Mouse (Mus musculus): ENCODE results near the gene Rcbtb2. TPM values are rescaled to one million over a fixed set of nuclear protein-coding genes. Genes with fewer than 3 reads are reported as not detected.

Gene Rcbtb2
- polyA plus RNA-seq, 1 experiment from 2014 or later, result 145 TPM

DNA sequence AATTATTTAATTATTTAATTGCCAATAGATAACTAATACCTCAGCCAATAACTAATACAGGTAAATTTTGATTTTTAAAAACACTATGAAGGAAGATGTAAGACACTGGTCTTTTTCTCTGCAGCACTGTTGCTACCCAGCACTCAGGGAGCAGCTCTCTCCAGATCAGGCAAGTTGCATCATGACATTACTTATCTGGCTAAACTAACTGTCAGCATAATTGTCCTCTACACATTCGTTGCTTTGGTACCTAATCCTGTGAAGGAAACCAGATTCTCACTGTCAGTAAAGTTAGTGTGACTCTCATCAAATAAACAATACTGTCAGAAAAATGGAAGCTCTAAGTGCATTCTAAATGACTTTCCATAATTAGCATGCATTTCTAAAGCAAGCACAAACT lies 104.0 kb downstream of the Rcbtb2 start:
- H3K4me1 ChIP-seq (replicated peaks; ENCODE audit: control insufficient read depth, insufficient read depth, low read length), result no peaks in the 10 kb centered on the region
- ATAC-seq (ENCODE audit: low FRiP score), result no peak
- no peak overlapping the region for H3K9ac ChIP-seq (ENCODE audit: low read depth, low read length)
- no peak overlapping the region for H3K4me3 ChIP-seq (ENCODE audit: low read depth, low read length)
- H3K27me3 ChIP-seq (ENCODE audit: control insufficient read depth, insufficient read depth, low read length), result no peaks in the 10 kb centered on the region
- no peak overlapping the region for H3K27ac ChIP-seq (ENCODE audit: low read depth, low read length)
- 43% methylated on average over 1 of the region's 1 CpGs for WGBS
- H3K9me3 ChIP-seq (ENCODE audit: control insufficient read depth, low read length), result no peaks in the 10 kb centered on the region
- H3K36me3 ChIP-seq (ENCODE audit: control insufficient read depth, insufficient read depth, low read length), result no peaks in the 10 kb centered on the region
- no peak overlapping the region for H3K4me2 ChIP-seq (replicated peaks; ENCODE audit: low read depth, low read length)
- DNase-seq (ENCODE audit: low spot score), result no peak

DNA sequence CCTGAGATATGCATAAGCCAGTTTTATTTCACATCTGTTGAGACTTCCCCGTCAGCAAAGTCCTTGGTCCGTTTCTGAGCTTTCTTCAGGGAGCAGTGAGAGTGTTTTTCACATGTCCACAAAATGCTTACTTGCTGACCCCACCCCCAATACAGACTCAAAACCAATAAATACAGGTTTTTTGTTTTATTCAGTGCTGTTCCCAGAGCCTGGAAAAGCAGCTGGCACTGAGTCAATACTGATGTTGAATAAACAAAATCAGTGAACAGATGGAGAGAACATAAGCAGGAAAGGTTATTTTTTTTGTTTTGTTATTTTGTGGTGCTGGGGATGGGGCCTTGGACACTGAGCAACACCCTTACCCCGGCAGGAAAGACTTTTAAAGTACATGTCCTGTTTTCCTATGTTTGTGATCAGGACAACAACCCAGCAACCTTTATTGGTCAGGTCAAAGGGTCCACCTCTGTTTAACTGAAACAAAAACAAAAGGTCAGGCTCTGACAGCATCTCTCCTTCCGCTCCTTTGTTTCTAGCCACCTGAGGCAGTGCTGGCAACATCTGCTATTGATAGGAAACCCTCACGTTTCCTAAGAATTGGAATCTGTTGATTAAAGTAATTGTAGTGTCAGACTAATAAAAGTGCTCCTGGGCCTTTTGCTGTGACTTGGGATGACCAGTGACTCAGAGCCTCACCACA lies 108.6 kb downstream of the Rcbtb2 start:
- WGBS, result 27% methylated on average over 5 of the region's 5 CpGs
- Histone ChIP-seq H3K4me2 (replicated peaks; ENCODE audit: low read depth, low read length) (no peak overlapping the region), H3K27me3 (ENCODE audit: control insufficient read depth, insufficient read depth, low read length) (no peaks in the 10 kb centered on the region), H3K4me3 (ENCODE audit: low read depth, low read length) (no peak overlapping the region), H3K9ac (ENCODE audit: low read depth, low read length) (no peak overlapping the region), H3K4me1 (replicated peaks; ENCODE audit: control insufficient read depth, insufficient read depth, low read length) (no peaks in the 10 kb centered on the region), H3K36me3 (ENCODE audit: control insufficient read depth, insufficient read depth, low read length) (no peaks in the 10 kb centered on the region), H3K27ac (ENCODE audit: low read depth, low read length) (no peak overlapping the region), H3K9me3 (ENCODE audit: control insufficient read depth, low read length) (no peaks in the 10 kb centered on the region)
- DNase-seq (ENCODE audit: low spot score) (no peak), ATAC-seq (ENCODE audit: low FRiP score) (no peak)

DNA sequence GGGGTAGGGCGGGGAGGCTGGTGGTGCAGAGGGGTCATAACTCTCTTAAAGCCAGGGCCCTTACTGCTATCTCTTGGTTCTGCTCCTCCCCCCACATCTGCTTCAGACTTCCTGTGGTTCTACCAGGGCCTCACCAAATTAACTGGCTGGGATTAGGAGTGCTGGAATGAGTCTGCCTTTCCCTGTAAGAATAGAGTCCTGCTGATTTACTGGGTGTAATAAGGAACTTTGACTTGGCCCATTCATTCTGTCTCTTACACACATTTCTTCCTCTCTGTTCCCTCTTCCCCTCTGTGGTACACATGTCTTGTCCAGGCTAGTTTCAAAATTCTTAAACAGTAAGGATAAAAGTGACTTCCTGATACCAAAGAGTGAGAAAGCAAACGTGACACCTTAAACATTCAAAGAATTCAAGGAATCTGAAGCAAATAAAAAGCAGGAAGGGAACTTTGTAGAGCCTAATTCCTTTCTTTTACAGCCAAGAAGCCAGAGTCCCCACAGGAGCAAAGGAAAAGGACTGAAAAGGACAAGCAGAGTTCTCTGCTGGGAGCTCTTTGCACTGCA lies 111.7 kb downstream of the Rcbtb2 start:
- no peak overlapping the region for H3K27ac ChIP-seq (ENCODE audit: low read depth, low read length)
- ATAC-seq (ENCODE audit: low FRiP score) (no peak), DNase-seq (ENCODE audit: low spot score) (no peak)
- H3K4me2 ChIP-seq (replicated peaks; ENCODE audit: low read depth, low read length), result no peak overlapping the region
- 4% methylated on average over 2 of the region's 2 CpGs for WGBS
- no peaks in the 10 kb centered on the region for H3K36me3 ChIP-seq (ENCODE audit: control insufficient read depth, insufficient read depth, low read length)
- no peaks in the 10 kb centered on the region for H3K27me3 ChIP-seq (ENCODE audit: control insufficient read depth, insufficient read depth, low read length)
- H3K9ac ChIP-seq (ENCODE audit: low read depth, low read length), result no peak overlapping the region
- H3K4me1 ChIP-seq (replicated peaks; ENCODE audit: control insufficient read depth, insufficient read depth, low read length), result no peaks in the 10 kb centered on the region
- no peaks in the 10 kb centered on the region for H3K9me3 ChIP-seq (ENCODE audit: control insufficient read depth, low read length)
- H3K4me3 ChIP-seq (ENCODE audit: low read depth, low read length), result no peak overlapping the region

DNA sequence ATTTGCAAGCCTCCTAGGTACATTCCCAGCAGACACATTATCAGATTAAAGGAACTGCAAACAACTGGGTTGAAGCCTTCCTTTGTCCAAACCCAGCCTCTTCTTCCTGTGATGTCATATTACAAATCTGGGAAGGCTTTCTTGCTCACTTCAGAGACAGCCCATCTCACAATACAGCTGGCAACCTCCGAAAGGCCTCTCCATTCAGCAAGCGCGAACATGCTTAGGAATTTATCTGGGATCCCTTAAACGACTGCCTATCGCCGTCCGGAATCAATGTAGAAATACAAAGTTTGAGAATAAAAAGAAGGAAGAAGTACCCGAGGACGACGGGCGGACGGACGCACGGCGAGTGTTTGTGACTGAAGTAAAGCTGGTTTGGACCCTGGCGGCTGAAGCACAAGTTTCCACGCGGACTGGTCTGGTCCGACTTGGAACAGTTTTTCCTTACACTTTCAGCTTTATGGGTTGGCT lies 115.0 kb downstream of the Rcbtb2 start, which contains the start of gene Lpar6:
Lpar6 (plus strand) TSS at position 48 of the 474 bp plus-strand sequence.
- no peaks in the 10 kb centered on the region for H3K27me3 ChIP-seq (ENCODE audit: control insufficient read depth, insufficient read depth, low read length)
- peak within 1 kb of the TSS; percentile 91 for H3K27ac ChIP-seq (ENCODE audit: low read depth, low read length)
- no peaks in the 10 kb centered on the region for H3K36me3 ChIP-seq (ENCODE audit: control insufficient read depth, insufficient read depth, low read length)
- H3K9ac ChIP-seq (ENCODE audit: low read depth, low read length), result peak within 1 kb of the TSS; percentile 74
- under 1% methylated on average over 19 of the region's 19 CpGs for WGBS
- H3K4me2 ChIP-seq (replicated peaks; ENCODE audit: low read depth, low read length), result peak within 1 kb of the TSS; percentile 42
- no peaks in the 10 kb centered on the region for H3K4me1 ChIP-seq (replicated peaks; ENCODE audit: control insufficient read depth, insufficient read depth, low read length)
- peak within 1 kb of the TSS; percentile 57 for H3K4me3 ChIP-seq (ENCODE audit: low read depth, low read length)
- H3K9me3 ChIP-seq (ENCODE audit: control insufficient read depth, low read length), result no peaks in the 10 kb centered on the region
- ATAC-seq (ENCODE audit: low FRiP score) (peak; percentile 86), DNase-seq (ENCODE audit: low spot score) (peak; percentile 72)

DNA sequence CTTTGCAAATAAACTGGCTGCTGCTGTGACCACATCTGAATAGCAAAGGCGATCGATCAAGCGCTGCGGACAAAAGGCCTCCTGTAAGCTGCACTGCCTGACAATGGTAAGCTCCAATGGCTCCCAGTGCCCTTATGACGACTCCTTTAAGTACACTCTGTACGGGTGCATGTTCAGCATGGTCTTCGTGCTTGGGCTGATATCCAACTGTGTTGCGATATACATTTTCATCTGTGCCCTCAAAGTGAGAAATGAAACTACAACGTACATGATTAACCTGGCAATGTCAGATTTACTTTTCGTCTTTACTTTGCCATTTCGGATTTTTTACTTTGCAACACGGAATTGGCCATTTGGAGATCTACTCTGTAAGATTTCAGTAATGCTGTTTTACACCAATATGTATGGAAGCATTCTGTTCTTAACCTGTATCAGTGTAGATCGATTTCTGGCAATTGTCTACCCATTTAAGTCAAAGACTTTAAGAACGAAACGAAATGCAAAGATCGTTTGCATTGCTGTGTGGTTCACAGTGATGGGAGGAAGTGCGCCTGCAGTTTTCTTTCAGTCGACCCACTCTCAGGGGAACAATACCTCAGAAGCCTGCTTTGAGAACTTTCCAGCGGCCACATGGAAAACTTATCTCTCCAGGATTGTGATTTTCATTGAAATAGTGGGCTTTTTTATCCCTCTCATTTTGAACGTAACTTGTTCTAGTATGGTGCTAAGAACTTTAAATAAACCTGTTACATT lies 115.8 kb downstream of the Rcbtb2 start:
- Histone ChIP-seq H3K9me3 (ENCODE audit: control insufficient read depth, low read length) (no peaks in the 10 kb centered on the region), H3K27ac (ENCODE audit: low read depth, low read length) (peak overlapping the region; percentile 91), H3K36me3 (ENCODE audit: control insufficient read depth, insufficient read depth, low read length) (no peaks in the 10 kb centered on the region), H3K4me2 (replicated peaks; ENCODE audit: low read depth, low read length) (peak overlapping the region; percentile 42), H3K4me1 (replicated peaks; ENCODE audit: control insufficient read depth, insufficient read depth, low read length) (no peaks in the 10 kb centered on the region), H3K27me3 (ENCODE audit: control insufficient read depth, insufficient read depth, low read length) (no peaks in the 10 kb centered on the region), H3K9ac (ENCODE audit: low read depth, low read length) (peak overlapping the region; percentile 74), H3K4me3 (ENCODE audit: low read depth, low read length) (peak overlapping the region; percentile 57)
- peak; percentile 80 for DNase-seq (ENCODE audit: low spot score)
- peak; percentile 93 for ATAC-seq (ENCODE audit: low FRiP score)
- WGBS, result under 1% methylated on average over 20 of the region's 20 CpGs

DNA sequence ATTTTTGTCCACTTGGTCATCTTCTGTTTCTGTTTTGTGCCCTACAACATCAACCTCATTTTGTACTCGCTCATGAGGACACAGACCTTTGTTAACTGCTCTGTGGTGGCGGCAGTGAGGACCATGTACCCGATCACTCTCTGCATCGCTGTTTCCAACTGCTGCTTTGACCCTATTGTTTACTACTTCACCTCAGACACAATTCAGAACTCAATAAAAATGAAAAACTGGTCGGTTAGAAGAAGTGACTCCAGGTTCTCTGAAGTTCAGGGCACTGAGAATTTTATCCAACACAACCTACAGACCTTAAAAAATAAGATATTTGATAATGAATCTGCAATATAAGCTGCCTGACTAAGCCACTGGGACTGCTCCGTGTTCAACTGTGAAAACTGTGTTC lies 116.5 kb downstream of the Rcbtb2 start:
- Histone ChIP-seq H3K36me3 (ENCODE audit: control insufficient read depth, insufficient read depth, low read length) (no peaks in the 10 kb centered on the region), H3K4me1 (replicated peaks; ENCODE audit: control insufficient read depth, insufficient read depth, low read length) (no peaks in the 10 kb centered on the region), H3K9me3 (ENCODE audit: control insufficient read depth, low read length) (no peaks in the 10 kb centered on the region), H3K9ac (ENCODE audit: low read depth, low read length) (peak overlapping the region; percentile 74), H3K4me2 (replicated peaks; ENCODE audit: low read depth, low read length) (peak overlapping the region; percentile 42), H3K4me3 (ENCODE audit: low read depth, low read length) (peak overlapping the region; percentile 57), H3K27ac (ENCODE audit: low read depth, low read length) (peak overlapping the region; percentile 91), H3K27me3 (ENCODE audit: control insufficient read depth, insufficient read depth, low read length) (no peaks in the 10 kb centered on the region)
- ATAC-seq (ENCODE audit: low FRiP score) (0 out of 2 replicates have a peak, but pooled peaks have one; percentile 53), DNase-seq (ENCODE audit: low spot score) (peak; percentile 67)
- WGBS, result under 1% methylated on average over 6 of the region's 6 CpGs

DNA sequence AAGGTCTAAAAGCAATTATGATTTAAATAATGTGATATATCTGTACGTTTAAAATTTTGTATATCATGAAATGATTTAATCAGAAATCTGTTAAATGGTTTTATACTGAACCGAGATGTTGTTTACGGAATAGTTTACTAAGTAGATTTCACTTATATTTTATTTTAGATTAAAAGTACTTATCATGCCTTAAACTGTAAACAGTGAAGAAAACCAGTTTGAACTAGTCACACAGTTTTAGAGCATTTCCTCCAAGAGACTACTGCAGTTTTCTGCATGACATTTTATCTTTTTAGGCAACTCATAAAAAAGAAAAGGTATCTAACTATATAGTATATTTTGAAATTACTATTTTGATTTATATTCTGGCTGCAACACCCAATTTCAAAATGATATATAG lies 117.0 kb downstream of the Rcbtb2 start:
- Histone ChIP-seq H3K9me3 (ENCODE audit: control insufficient read depth, low read length) (no peaks in the 10 kb centered on the region), H3K36me3 (ENCODE audit: control insufficient read depth, insufficient read depth, low read length) (no peaks in the 10 kb centered on the region), H3K4me3 (ENCODE audit: low read depth, low read length) (no peak overlapping the region; the same call in 1 of the 2 replicates), H3K4me1 (replicated peaks; ENCODE audit: control insufficient read depth, insufficient read depth, low read length) (no peaks in the 10 kb centered on the region), H3K27ac (ENCODE audit: low read depth, low read length) (no peak overlapping the region), H3K9ac (ENCODE audit: low read depth, low read length) (no peak overlapping the region), H3K4me2 (replicated peaks; ENCODE audit: low read depth, low read length) (no peak overlapping the region), H3K27me3 (ENCODE audit: control insufficient read depth, insufficient read depth, low read length) (no peaks in the 10 kb centered on the region)
- ATAC-seq (ENCODE audit: low FRiP score) (no peak), DNase-seq (ENCODE audit: low spot score) (no peak)
- 57% methylated on average over 3 of the region's 3 CpGs for WGBS

DNA sequence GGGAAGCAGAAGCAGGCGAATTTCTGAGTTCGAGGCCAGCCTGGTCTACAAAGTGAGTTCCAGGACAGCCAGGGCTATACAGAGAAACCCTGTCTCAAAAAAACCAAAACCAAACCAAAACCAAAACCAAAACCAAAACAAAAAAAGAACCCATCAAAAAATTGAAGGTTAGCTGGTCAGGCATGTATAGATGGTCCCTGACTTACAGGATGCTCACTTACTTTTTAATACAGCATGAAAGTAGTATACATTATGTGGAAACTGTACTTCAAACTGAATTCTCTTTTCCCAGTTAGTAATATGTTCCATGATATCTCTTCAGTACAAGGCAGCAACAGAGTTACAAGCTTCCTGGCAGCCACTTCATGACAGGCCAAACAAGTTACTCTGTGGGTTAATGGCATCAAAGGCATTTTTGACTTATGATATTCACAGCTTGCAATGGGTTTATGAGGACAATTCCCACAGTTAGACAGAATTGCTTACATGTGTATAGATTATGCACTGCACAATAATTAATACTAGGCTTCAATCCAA lies 121.3 kb downstream of the Rcbtb2 start:
- Histone ChIP-seq H3K27me3 (ENCODE audit: control insufficient read depth, insufficient read depth, low read length) (no peaks in the 10 kb centered on the region), H3K27ac (ENCODE audit: low read depth, low read length) (no peak overlapping the region), H3K36me3 (ENCODE audit: control insufficient read depth, insufficient read depth, low read length) (no peaks in the 10 kb centered on the region), H3K9me3 (ENCODE audit: control insufficient read depth, low read length) (no peaks in the 10 kb centered on the region), H3K9ac (ENCODE audit: low read depth, low read length) (no peak overlapping the region), H3K4me3 (ENCODE audit: low read depth, low read length) (no peak overlapping the region), H3K4me2 (replicated peaks; ENCODE audit: low read depth, low read length) (no peak overlapping the region), H3K4me1 (replicated peaks; ENCODE audit: control insufficient read depth, insufficient read depth, low read length) (no peaks in the 10 kb centered on the region)
- WGBS, result 92% methylated on average over 2 of the region's 2 CpGs
- no peak for DNase-seq (ENCODE audit: low spot score)
- no peak for ATAC-seq (ENCODE audit: low FRiP score)
